Mouse (Mus musculus) spleen, adult 12 weeks (tissue): ENCODE data around the gene Gm9040.
"Not testable (repeated sequence)": the region's sequence is repeated elsewhere in the genome, so short reads cannot be mapped to it uniquely, and the experiment has no call there.

Source experiments
- DNase-seq: peaks from one replicate; pipeline ENCODE4 v3.0.0; 2022; ENCODE audit warnings: low spot score

Gm9040 gene

GRCm38 (mm10) chr10:118326869-118327268, at the start of gene Gm9040:
Gene Gm9040, minus strand, starts transcription at chr10:118326969.
- not testable (repeated sequence) for DNase-seq

DNA sequence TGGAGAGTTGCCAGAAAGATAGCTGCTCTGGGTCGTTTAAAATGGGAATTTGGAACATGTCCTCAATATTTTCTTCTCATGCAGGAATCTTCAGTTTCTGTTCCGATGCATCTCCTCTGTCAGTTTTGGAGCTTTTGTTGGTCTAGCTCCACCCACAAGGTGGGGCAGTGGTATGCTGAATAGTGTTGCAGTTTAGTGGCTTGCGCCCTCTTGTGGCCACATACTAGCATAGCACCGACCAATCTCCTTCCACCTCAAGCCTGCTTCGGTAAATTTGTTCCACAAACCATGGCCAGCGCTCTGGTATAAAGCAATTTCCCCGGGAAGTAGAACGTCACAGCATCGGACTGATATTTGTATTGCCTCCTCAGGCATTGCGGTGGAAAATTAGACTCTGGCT, 43.7 kb upstream of the Gm9040 start:
- peak; percentile 46 for DNase-seq

GRCm38 (mm10) chr10:118369518-118369917, 42.7 kb upstream of the Gm9040 start:
- DNase-seq: no peak

DNA sequence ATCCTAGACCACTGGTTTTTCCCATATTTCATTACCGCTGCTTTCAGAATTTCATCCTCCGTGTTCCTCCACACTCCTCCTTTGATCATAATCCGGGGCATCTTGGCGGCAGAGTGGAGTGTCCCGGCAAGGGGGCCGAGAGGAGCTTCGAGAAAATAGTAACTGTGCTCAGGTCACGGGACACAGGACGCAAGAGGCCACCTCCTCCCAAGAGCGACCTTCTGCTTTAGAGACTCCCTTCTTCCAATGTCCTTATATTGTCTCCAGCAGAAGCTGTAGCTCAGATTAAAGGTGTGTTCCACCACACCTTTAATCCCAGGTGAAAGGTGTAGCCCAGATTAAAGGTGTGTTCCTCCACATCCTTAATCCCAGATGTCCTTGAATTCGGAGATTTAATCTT, 27.2 kb upstream of the Gm9040 start, which contains the start of gene Gm9049:
TSS of gene Gm9049 (minus strand) at position 101 of the 400 bp plus-strand sequence.
- DNase-seq: not testable (repeated sequence)

- not testable (repeated sequence) for DNase-seq
Measured at GRCm38 (mm10) chr10:118348579-118348978, 21.8 kb upstream of the Gm9040 start, which contains the start of gene Gm9048. Gene Gm9048, minus strand, starts transcription at chr10:118348679.

DNA sequence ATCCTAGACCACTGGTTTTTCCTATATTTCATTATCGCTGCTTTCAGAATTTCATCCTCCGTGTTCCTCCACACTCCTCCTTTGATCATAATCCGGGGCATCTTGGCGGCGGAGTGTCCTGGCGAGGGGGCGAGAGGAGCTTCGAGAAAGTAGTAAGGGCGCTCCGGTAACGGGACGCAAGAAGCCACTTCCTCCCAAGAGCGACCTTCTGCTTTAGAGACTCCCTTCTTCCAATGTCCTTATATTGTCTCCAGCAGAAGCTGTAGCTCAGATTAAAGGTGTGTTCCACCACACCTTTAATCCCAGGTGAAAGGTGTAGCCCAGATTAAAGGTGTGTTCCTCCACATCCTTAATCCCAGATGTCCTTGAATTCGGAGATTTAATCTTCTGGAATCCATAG, 16.4 kb upstream of the Gm9040 start, which contains the start of gene Gm9046:
TSS of gene Gm9046 (minus strand) at position 101 of the 400 bp plus-strand sequence.
- not testable (repeated sequence) for DNase-seq

DNA sequence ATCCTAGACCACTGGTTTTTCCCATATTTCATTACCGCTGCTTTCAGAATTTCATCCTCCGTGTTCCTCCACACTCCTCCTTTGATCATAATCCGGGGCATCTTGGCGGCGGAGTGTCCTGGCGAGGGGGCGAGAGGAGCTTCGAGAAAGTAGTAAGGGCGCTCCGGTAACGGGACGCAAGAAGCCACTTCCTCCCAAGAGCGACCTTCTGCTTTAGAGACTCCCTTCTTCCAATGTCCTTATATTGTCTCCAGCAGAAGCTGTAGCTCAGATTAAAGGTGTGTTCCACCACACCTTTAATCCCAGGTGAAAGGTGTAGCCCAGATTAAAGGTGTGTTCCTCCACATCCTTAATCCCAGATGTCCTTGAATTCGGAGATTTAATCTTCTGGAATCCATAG, 11.0 kb upstream of the Gm9040 start, which contains the start of gene Gm9045:
TSS of gene Gm9045 (minus strand) at position 101 of the 400 bp plus-strand sequence.
- DNase-seq: not testable (repeated sequence)

GRCm38 (mm10) chr10:118332308-118332707, 5.5 kb upstream of the Gm9040 start, which contains the start of gene Gm9044:
Gene Gm9044, minus strand, starts transcription at chr10:118332408.
- not testable (repeated sequence) for DNase-seq

- no peak for DNase-seq
Measured at GRCm38 (mm10) chr10:118319024-118319423, 7.7 kb downstream of the Gm9040 start.

DNA sequence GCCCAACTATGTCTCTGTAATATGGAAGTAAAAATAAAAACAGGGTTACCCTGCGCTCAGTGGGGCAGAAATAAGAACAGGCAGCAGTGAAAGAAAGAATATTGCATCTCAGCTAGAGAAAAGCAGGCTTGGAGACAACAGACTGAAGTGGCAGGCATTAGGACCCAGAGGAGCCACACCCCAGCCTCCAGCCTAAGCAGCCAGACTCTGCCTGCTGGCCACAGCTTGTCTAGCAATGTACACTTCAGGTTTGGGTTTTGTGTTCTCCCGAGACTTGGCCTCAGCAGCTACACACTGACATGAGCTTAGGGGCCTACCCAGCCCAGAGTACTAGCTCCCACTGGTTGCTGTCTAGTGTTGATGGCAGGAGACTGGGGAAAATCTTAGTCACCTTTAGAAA, 24.6 kb downstream of the Gm9040 start:
- not testable (repeated sequence) for DNase-seq

- DNase-seq: no peak
Measured at GRCm38 (mm10) chr10:118294938-118295337, 31.8 kb downstream of the Gm9040 start, which contains the start of gene Iltifb. Gene Iltifb, minus strand, starts transcription at chr10:118295038.

GRCm38 (mm10) chr10:118283016-118283415, 43.8 kb downstream of the Gm9040 start:
- DNase-seq: not testable (repeated sequence)

GRCm38 (mm10) chr10:118282565-118282964, 44.2 kb downstream of the Gm9040 start:
- not testable (repeated sequence) for DNase-seq

- not testable (repeated sequence) for DNase-seq
Measured at GRCm38 (mm10) chr10:118278069-118278468, 48.7 kb downstream of the Gm9040 start.
